Mouse (Mus musculus): ENCODE results near the gene Ppp3ca. TPM values are rescaled to one million over a fixed set of nuclear protein-coding genes. Genes with fewer than 3 reads are reported as not detected.

The Ppp3ca gene
- polyA plus RNA-seq, 1 experiment = 23.0 TPM

DNA sequence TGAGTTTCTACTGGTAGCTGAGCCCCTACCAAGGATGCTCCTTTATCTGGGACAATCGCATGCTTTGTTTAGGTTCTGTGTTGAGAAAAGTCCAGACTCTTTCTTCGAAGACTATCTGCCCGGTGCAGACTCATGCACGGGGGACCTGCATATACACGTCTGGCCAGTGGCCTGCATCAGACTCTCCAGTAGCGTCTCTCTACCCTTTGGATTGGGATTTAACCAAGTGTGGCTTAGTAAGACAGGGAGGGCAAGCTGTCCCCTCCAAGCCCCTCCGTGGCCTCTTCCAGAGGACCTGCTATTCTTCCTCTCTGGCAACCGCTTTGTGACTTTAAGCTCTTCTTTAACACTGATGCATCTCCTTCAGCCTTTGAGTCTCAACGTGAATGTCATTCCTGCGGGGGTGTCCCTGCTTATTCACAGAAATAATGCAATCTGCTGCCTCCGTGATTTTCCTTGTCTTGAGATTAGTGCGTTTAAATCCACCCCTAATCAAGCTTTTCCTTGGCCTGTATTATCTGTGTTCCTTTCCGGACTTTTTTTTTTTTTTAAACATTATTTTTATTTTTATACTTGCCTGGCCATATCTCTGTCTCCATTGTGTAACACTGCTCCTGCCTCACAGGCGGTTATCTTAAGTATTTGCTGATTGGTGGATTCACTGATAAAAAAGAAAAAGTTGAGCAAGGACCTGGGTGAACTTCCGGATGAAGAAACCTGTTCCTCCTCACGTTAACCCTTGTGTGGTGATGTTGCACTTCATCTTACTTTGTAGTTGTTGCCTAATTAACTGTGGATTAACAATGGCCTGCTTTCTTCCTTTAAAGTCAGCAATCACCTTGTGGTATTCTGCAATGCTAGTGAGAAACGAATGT, 166.6 kb downstream of the Ppp3ca start:
- no peak overlapping the region for H3K27ac ChIP-seq (ENCODE audit: insufficient read depth, low read length)
- TF ChIP-seq CTCF (IDR thresholded peaks at IDR 0.05; ENCODE audit: extremely low read depth, insufficient read depth, insufficient read length, insufficient replicate concordance) = no peak
- TF ChIP-seq POLR2A (IDR thresholded peaks at IDR 0.05; ENCODE audit: low read depth, low read length) = no peak
- no peak overlapping the region for H3K4me3 ChIP-seq (ENCODE audit: extremely low read depth, insufficient read depth, insufficient read length)
- peaks cover 3% of the 10 kb centered on the region; the same call in 1 of the 2 replicates for H3K4me1 ChIP-seq (ENCODE audit: control insufficient read depth, insufficient read depth, insufficient read length)
- no peaks in the 10 kb centered on the region for H3K36me3 ChIP-seq (ENCODE audit: control insufficient read depth, insufficient read depth, low read length)
- DNase-seq (ENCODE audit: low read depth in 1 of 2, low spot score in 2 of 2) = no peak
- WGBS = 83% methylated on average over 17 of the region's 17 CpGs
- no peaks in the 10 kb centered on the region for H3K27me3 ChIP-seq (ENCODE audit: control insufficient read depth, insufficient read depth, low read length)

DNA sequence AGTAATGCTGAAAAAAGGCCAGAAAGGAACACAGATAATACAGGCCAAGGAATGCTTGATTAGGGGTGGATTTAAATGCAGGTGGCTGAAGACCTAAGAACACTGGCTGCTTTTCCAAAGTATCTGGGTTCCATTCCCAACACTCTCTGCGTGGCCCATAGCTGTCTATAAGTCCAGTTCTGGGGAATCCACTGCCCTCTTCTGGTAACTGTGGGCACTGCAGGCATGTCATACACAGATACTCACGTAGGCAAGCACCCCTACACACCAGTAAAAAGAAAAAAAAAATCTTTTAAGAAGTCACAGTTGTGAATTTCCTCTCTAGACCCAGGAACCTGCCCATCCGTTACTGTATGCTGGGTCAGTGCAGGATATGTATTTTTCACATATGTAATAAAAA, 167.7 kb downstream of the Ppp3ca start:
- peak; percentile 3 to 35 for DNase-seq (ENCODE audit: low read depth in 1 of 2, low spot score in 2 of 2)
- Histone ChIP-seq H3K4me1 (ENCODE audit: control insufficient read depth, insufficient read depth, insufficient read length) (peaks cover 3% of the 10 kb centered on the region; the same call in 1 of the 2 replicates), H3K27ac (ENCODE audit: insufficient read depth, low read length) (no peak overlapping the region), H3K36me3 (ENCODE audit: control insufficient read depth, insufficient read depth, low read length) (no peaks in the 10 kb centered on the region), H3K4me3 (ENCODE audit: extremely low read depth, insufficient read depth, insufficient read length) (no peak overlapping the region), H3K27me3 (ENCODE audit: control insufficient read depth, insufficient read depth, low read length) (no peaks in the 10 kb centered on the region)
- 86% methylated on average over 3 of the region's 3 CpGs for WGBS
- no peak for TF ChIP-seq POLR2A (IDR thresholded peaks at IDR 0.05; ENCODE audit: low read depth, low read length)
- peak; percentile 16; the same call in 1 of the 2 replicates for TF ChIP-seq CTCF (IDR thresholded peaks at IDR 0.05; ENCODE audit: extremely low read depth, insufficient read depth, insufficient read length, insufficient replicate concordance)

DNA sequence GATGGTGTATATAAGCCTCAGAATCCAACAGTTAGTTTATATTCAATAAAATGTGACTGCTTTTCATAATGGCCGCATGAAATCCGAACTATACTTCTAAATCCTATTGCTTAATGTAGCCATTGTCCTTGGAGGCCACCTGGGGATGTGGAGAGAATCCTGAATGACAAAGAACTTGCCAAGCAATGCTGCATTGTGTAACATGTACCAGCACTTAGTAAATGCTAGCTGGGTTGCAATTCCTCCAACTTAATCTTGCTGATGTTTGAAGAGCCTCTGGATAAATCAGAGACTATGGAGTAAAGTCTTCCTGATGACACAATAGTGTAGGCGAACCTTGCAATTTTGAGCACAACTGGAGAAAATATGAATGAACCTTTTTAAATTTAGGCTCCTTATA, 171.4 kb downstream of the Ppp3ca start:
- no peak overlapping the region for H3K27ac ChIP-seq (ENCODE audit: insufficient read depth, low read length)
- H3K4me1 ChIP-seq (ENCODE audit: control insufficient read depth, insufficient read depth, insufficient read length) = no peaks in the 10 kb centered on the region
- H3K4me3 ChIP-seq (ENCODE audit: extremely low read depth, insufficient read depth, insufficient read length) = no peak overlapping the region
- DNase-seq (ENCODE audit: low read depth in 1 of 2, low spot score in 2 of 2) = no peak
- H3K36me3 ChIP-seq (ENCODE audit: control insufficient read depth, insufficient read depth, low read length) = no peaks in the 10 kb centered on the region
- H3K27me3 ChIP-seq (ENCODE audit: control insufficient read depth, insufficient read depth, low read length) = no peaks in the 10 kb centered on the region
- 88% methylated on average over 3 of the region's 3 CpGs for WGBS
- TF ChIP-seq CTCF (IDR thresholded peaks at IDR 0.05; ENCODE audit: extremely low read depth, insufficient read depth, insufficient read length, insufficient replicate concordance) (no peak), POLR2A (IDR thresholded peaks at IDR 0.05; ENCODE audit: low read depth, low read length) (no peak)

DNA sequence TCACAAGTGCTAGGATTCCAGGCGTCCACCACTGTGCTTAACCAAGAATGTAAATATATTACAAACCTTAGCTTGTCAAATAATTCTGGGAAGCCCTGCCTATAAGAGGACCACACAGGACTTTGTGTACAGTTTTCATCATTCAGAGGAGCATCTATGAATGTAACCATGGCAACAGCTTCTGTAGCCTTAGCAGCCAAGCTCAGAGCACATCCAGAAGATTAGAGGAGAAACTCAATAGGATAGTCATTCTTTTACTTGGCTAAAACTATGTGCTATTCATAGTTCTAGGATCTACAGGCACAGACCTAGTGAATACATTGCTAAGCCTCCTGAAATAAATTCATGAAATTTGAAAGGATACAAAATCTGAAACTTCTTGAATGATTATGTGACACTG, 172.5 kb downstream of the Ppp3ca start:
- Histone ChIP-seq H3K36me3 (ENCODE audit: control insufficient read depth, insufficient read depth, low read length) (no peaks in the 10 kb centered on the region), H3K27me3 (ENCODE audit: control insufficient read depth, insufficient read depth, low read length) (no peaks in the 10 kb centered on the region), H3K4me1 (ENCODE audit: control insufficient read depth, insufficient read depth, insufficient read length) (no peaks in the 10 kb centered on the region), H3K4me3 (ENCODE audit: extremely low read depth, insufficient read depth, insufficient read length) (no peak overlapping the region), H3K27ac (ENCODE audit: insufficient read depth, low read length) (no peak overlapping the region)
- WGBS = 95% methylated on average over 1 of the region's 1 CpGs
- TF ChIP-seq POLR2A (IDR thresholded peaks at IDR 0.05; ENCODE audit: low read depth, low read length) (no peak), CTCF (IDR thresholded peaks at IDR 0.05; ENCODE audit: extremely low read depth, insufficient read depth, insufficient read length, insufficient replicate concordance) (no peak)
- DNase-seq (ENCODE audit: low read depth in 1 of 2, low spot score in 2 of 2) = no peak

DNA sequence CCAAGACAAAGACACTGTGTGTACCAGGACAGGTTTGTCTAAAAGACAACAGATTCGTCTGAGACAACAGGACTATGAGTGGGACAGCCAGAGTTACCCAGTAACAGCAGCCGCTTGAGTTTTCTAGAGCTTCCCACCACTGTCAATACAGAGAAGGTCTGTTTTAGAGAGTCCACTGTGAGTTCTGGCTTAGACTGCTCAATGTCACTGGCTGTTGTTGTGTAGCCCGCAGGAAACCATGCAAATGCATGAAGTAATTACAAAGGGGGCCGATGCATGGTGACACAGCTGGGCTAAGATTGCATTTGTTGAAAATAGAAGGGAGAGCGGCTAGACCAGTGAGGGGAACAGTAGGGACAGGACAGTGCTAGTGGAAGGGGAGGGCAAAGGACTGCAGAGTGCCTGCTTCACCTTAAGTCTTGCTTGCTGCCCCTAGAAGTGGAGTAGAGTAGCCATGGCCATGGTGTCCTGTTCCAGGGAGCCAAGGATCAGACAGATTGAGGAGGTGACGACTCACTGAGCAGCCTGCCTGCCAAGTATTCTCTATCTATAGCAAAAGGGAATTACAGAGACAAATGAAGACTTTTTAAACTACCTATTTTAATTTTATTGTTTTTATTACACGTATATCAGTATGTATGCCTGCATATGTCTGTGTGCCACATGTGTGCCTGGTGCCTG, 174.0 kb downstream of the Ppp3ca start:
- Histone ChIP-seq H3K36me3 (ENCODE audit: control insufficient read depth, insufficient read depth, low read length) (no peaks in the 10 kb centered on the region), H3K4me3 (ENCODE audit: extremely low read depth, insufficient read depth, insufficient read length) (no peak overlapping the region), H3K27me3 (ENCODE audit: control insufficient read depth, insufficient read depth, low read length) (no peaks in the 10 kb centered on the region), H3K4me1 (ENCODE audit: control insufficient read depth, insufficient read depth, insufficient read length) (no peaks in the 10 kb centered on the region), H3K27ac (ENCODE audit: insufficient read depth, low read length) (no peak overlapping the region)
- 89% methylated on average over 7 of the region's 7 CpGs for WGBS
- DNase-seq (ENCODE audit: low read depth in 1 of 2, low spot score in 2 of 2) = no peak
- TF ChIP-seq CTCF (IDR thresholded peaks at IDR 0.05; ENCODE audit: extremely low read depth, insufficient read depth, insufficient read length, insufficient replicate concordance) = no peak
- TF ChIP-seq POLR2A (IDR thresholded peaks at IDR 0.05; ENCODE audit: low read depth, low read length) = no peak

DNA sequence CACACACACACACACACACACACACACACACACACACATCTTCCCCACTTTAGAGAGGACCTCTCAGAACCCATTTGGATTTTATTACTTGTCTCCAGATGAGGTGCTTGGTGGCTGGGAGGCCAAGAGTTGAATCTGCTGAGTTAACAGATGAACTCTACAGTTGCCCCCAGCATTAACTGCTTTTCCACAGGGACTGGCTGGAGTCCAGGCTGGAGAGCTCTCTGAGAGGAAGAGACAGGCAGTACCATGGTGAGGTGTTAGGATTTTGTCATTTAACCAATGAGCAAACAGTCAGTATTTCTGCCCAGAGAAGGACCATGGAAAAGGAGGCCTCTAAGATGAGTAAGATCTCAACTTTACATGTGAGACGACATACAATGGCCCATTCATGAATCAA, 179.1 kb downstream of the Ppp3ca start:
- TF ChIP-seq CTCF (IDR thresholded peaks at IDR 0.05; ENCODE audit: extremely low read depth, insufficient read depth, insufficient read length, insufficient replicate concordance) (no peak), POLR2A (IDR thresholded peaks at IDR 0.05; ENCODE audit: low read depth, low read length) (no peak)

More for the DNA sequence above, 179.1 kb downstream of the Ppp3ca start:
- H3K36me3 ChIP-seq (ENCODE audit: control insufficient read depth, insufficient read depth, low read length) = no peaks in the 10 kb centered on the region
- 92% methylated on average over 1 of the region's 1 CpGs for WGBS
- no peak for DNase-seq (ENCODE audit: low read depth in 1 of 2, low spot score in 2 of 2)
- no peak overlapping the region for H3K27ac ChIP-seq (ENCODE audit: insufficient read depth, low read length)
- H3K4me3 ChIP-seq (ENCODE audit: extremely low read depth, insufficient read depth, insufficient read length) = no peak overlapping the region
- no peaks in the 10 kb centered on the region for H3K27me3 ChIP-seq (ENCODE audit: control insufficient read depth, insufficient read depth, low read length)
- no peaks in the 10 kb centered on the region for H3K4me1 ChIP-seq (ENCODE audit: control insufficient read depth, insufficient read depth, insufficient read length)
